Mouse (Mus musculus) forebrain, embryonic 11.5 days (tissue): Measurements from ENCODE around the gene Map1lc3b. TPM values are rescaled to one million over a fixed set of nuclear protein-coding genes. Genes with fewer than 3 reads are reported as not detected.

Source experiments
- polyA plus RNA-seq: library from polyadenylated mRNA; unstranded; fragments of >200 nt; fragmentation: Nextera tagmentation; extraction: Ambion mirVana; gene quantifications from 2 replicates; pipeline ENCODE4 v1.2.1, GENCODE M21; 2014

The Map1lc3b gene
- polyA plus RNA-seq, 1 experiment from 2014 or later = 217 TPM

Other genes starting within 250 kb of the Map1lc3b start
- not detected in 2 replicates for gene 1700018B08Rik, start 46.0 kb upstream of the Map1lc3b start, polyA plus RNA-seq
- gene Fbxo31, start 11.6 kb upstream of the Map1lc3b start, polyA plus RNA-seq = 17.2 and 19.6 TPM in 2 replicates
- gene Zcchc14, start 62.5 kb downstream of the Map1lc3b start, polyA plus RNA-seq = 27.1 and 27.4 TPM in 2 replicates
- 8.9 and 9.4 TPM in 2 replicates for gene Jph3, start 139.3 kb downstream of the Map1lc3b start, polyA plus RNA-seq
- gene Klhdc4, start 239.2 kb downstream of the Map1lc3b start, polyA plus RNA-seq = 55.4 and 59.8 TPM in 2 replicates